Mouse (Mus musculus): ENCODE measurements around the gene Plch2. TPM values are rescaled to one million over a fixed set of nuclear protein-coding genes. Genes with fewer than 3 reads are reported as not detected.

Plch2 gene
- polyA plus RNA-seq, 1 experiment from 2014 or later: 27.4 TPM

- ATAC-seq (ENCODE audit: insufficient read depth, low FRiP score): no peak
- no peak overlapping the region for H3K9ac ChIP-seq (ENCODE audit: low read length)
- no peaks in the 10 kb centered on the region for H3K9me3 ChIP-seq (replicated peaks; ENCODE audit: control insufficient read depth, low read length)
- H3K27me3 ChIP-seq (ENCODE audit: control insufficient read depth, insufficient read depth, low read length): peaks cover 54% of the 10 kb centered on the region
- H3K4me1 ChIP-seq (ENCODE audit: control insufficient read depth, insufficient read depth, low read length): peaks cover 49% of the 10 kb centered on the region
- H3K4me2 ChIP-seq (ENCODE audit: low read depth, low read length): no peak overlapping the region
- no peak overlapping the region for H3K4me3 ChIP-seq (replicated peaks; ENCODE audit: low read length)
- H3K36me3 ChIP-seq (ENCODE audit: control insufficient read depth, insufficient read depth, low read length): no peaks in the 10 kb centered on the region
- no peak overlapping the region for H3K27ac ChIP-seq (ENCODE audit: low read length)
- 87% methylated on average over 7 of the region's 7 CpGs for WGBS
Measured at GRCm38 (mm10) chr4:154962683-154963082, 93.9 kb downstream of the Plch2 start.

GRCm38 (mm10) chr4:154961911-154962310 lies 94.7 kb downstream of the Plch2 start:
- Histone ChIP-seq H3K36me3 (ENCODE audit: control insufficient read depth, insufficient read depth, low read length) (no peaks in the 10 kb centered on the region), H3K4me1 (ENCODE audit: control insufficient read depth, insufficient read depth, low read length) (peaks cover 49% of the 10 kb centered on the region), H3K27ac (ENCODE audit: low read length) (no peak overlapping the region), H3K9me3 (replicated peaks; ENCODE audit: control insufficient read depth, low read length) (no peaks in the 10 kb centered on the region), H3K4me2 (ENCODE audit: low read depth, low read length) (peak overlapping the region; percentile 73), H3K4me3 (replicated peaks; ENCODE audit: low read length) (peak overlapping the region; percentile 45), H3K27me3 (ENCODE audit: control insufficient read depth, insufficient read depth, low read length) (peaks cover 61% of the 10 kb centered on the region), H3K9ac (ENCODE audit: low read length) (no peak overlapping the region)
- ATAC-seq (ENCODE audit: insufficient read depth, low FRiP score): no peak
- 28% methylated on average over 13 of the region's 13 CpGs for WGBS

GRCm38 (mm10) chr4:154961226-154961738 lies 95.3 kb downstream of the Plch2 start:
- Histone ChIP-seq H3K9ac (ENCODE audit: low read length) (peak overlapping the region; percentile 51), H3K27ac (ENCODE audit: low read length) (no peak overlapping the region), H3K27me3 (ENCODE audit: control insufficient read depth, insufficient read depth, low read length) (peaks cover 63% of the 10 kb centered on the region), H3K36me3 (ENCODE audit: control insufficient read depth, insufficient read depth, low read length) (no peaks in the 10 kb centered on the region), H3K4me2 (ENCODE audit: low read depth, low read length) (peak overlapping the region; percentile 73), H3K4me1 (ENCODE audit: control insufficient read depth, insufficient read depth, low read length) (peaks cover 49% of the 10 kb centered on the region), H3K4me3 (replicated peaks; ENCODE audit: low read length) (peak overlapping the region; percentile 45), H3K9me3 (replicated peaks; ENCODE audit: control insufficient read depth, low read length) (no peaks in the 10 kb centered on the region)
- no peak for ATAC-seq (ENCODE audit: insufficient read depth, low FRiP score)
- under 1% methylated on average over 47 of the region's 47 CpGs for WGBS

GRCm38 (mm10) chr4:154960690-154961225 lies 95.8 kb downstream of the Plch2 start, which contains the start of gene Hes5:
Gene Hes5 (plus strand): TSS chr4:154960923.
- peaks cover 44% of the 10 kb centered on the region for H3K4me1 ChIP-seq (ENCODE audit: control insufficient read depth, insufficient read depth, low read length)
- H3K27me3 ChIP-seq (ENCODE audit: control insufficient read depth, insufficient read depth, low read length): peaks cover 67% of the 10 kb centered on the region

GRCm38 (mm10) chr4:154960021-154960689 lies 96.4 kb downstream of the Plch2 start:
- Histone ChIP-seq H3K9me3 (replicated peaks; ENCODE audit: control insufficient read depth, low read length) (no peaks in the 10 kb centered on the region), H3K4me2 (ENCODE audit: low read depth, low read length) (peak overlapping the region; percentile 73), H3K36me3 (ENCODE audit: control insufficient read depth, insufficient read depth, low read length) (no peaks in the 10 kb centered on the region), H3K4me3 (replicated peaks; ENCODE audit: low read length) (peak overlapping the region; percentile 45), H3K4me1 (ENCODE audit: control insufficient read depth, insufficient read depth, low read length) (peaks cover 38% of the 10 kb centered on the region), H3K27me3 (ENCODE audit: control insufficient read depth, insufficient read depth, low read length) (peaks cover 70% of the 10 kb centered on the region), H3K27ac (ENCODE audit: low read length) (no peak overlapping the region), H3K9ac (ENCODE audit: low read length) (peak overlapping the region; percentile 51; the same call in 1 of the 2 replicates)
- no peak for ATAC-seq (ENCODE audit: insufficient read depth, low FRiP score)
- whole genome bisulfite sequencing: 29% methylated on average over 20 of the region's 20 CpGs

More at GRCm38 (mm10) chr4:154960690-154961225, 95.8 kb downstream of the Plch2 start, which contains the start of gene Hes5:
- no peak for ATAC-seq (ENCODE audit: insufficient read depth, low FRiP score)
- H3K9me3 ChIP-seq (replicated peaks; ENCODE audit: control insufficient read depth, low read length): no peaks in the 10 kb centered on the region
- peak within 1 kb of the TSS; percentile 73 for H3K4me2 ChIP-seq (ENCODE audit: low read depth, low read length)
- H3K27ac ChIP-seq (ENCODE audit: low read length): no peak within 1 kb of the TSS
- H3K9ac ChIP-seq (ENCODE audit: low read length): peak within 1 kb of the TSS; percentile 51
- no peaks in the 10 kb centered on the region for H3K36me3 ChIP-seq (ENCODE audit: control insufficient read depth, insufficient read depth, low read length)
- WGBS: under 1% methylated on average over 65 of the region's 65 CpGs
- peak within 1 kb of the TSS; percentile 45 for H3K4me3 ChIP-seq (replicated peaks; ENCODE audit: low read length)

GRCm38 (mm10) chr4:154958621-154959020 lies 98.0 kb downstream of the Plch2 start:
- Histone ChIP-seq H3K9me3 (replicated peaks; ENCODE audit: control insufficient read depth, low read length) (no peaks in the 10 kb centered on the region), H3K4me3 (replicated peaks; ENCODE audit: low read length) (no peak overlapping the region), H3K9ac (ENCODE audit: low read length) (no peak overlapping the region), H3K36me3 (ENCODE audit: control insufficient read depth, insufficient read depth, low read length) (no peaks in the 10 kb centered on the region), H3K4me2 (ENCODE audit: low read depth, low read length) (peak overlapping the region; percentile 34; the same call in 1 of the 2 replicates), H3K4me1 (ENCODE audit: control insufficient read depth, insufficient read depth, low read length) (peaks cover 33% of the 10 kb centered on the region), H3K27me3 (ENCODE audit: control insufficient read depth, insufficient read depth, low read length) (peaks cover 82% of the 10 kb centered on the region), H3K27ac (ENCODE audit: low read length) (no peak overlapping the region)
- 23% methylated on average over 8 of the region's 8 CpGs for whole genome bisulfite sequencing
- no peak for ATAC-seq (ENCODE audit: insufficient read depth, low FRiP score)

GRCm38 (mm10) chr4:154958171-154958570 lies 98.4 kb downstream of the Plch2 start:
- ATAC-seq (ENCODE audit: insufficient read depth, low FRiP score): no peak
- H3K9ac ChIP-seq (ENCODE audit: low read length): no peak overlapping the region
- H3K4me3 ChIP-seq (replicated peaks; ENCODE audit: low read length): no peak overlapping the region
- peak overlapping the region; percentile 34 for H3K4me2 ChIP-seq (ENCODE audit: low read depth, low read length)
- 4% methylated on average over 15 of the region's 15 CpGs for WGBS
- no peaks in the 10 kb centered on the region for H3K36me3 ChIP-seq (ENCODE audit: control insufficient read depth, insufficient read depth, low read length)
- H3K27me3 ChIP-seq (ENCODE audit: control insufficient read depth, insufficient read depth, low read length): peaks cover 85% of the 10 kb centered on the region
- no peak overlapping the region for H3K27ac ChIP-seq (ENCODE audit: low read length)
- no peaks in the 10 kb centered on the region for H3K9me3 ChIP-seq (replicated peaks; ENCODE audit: control insufficient read depth, low read length)
- peaks cover 28% of the 10 kb centered on the region for H3K4me1 ChIP-seq (ENCODE audit: control insufficient read depth, insufficient read depth, low read length)

- no peak overlapping the region for H3K4me2 ChIP-seq (ENCODE audit: low read depth, low read length)
- H3K4me3 ChIP-seq (replicated peaks; ENCODE audit: low read length): no peak overlapping the region
Measured at GRCm38 (mm10) chr4:154957289-154957993, 99.1 kb downstream of the Plch2 start.

GRCm38 (mm10) chr4:154956604-154957003 lies 100.0 kb downstream of the Plch2 start:
- Histone ChIP-seq H3K27me3 (ENCODE audit: control insufficient read depth, insufficient read depth, low read length) (peaks cover 85% of the 10 kb centered on the region), H3K27ac (ENCODE audit: low read length) (no peak overlapping the region), H3K4me1 (ENCODE audit: control insufficient read depth, insufficient read depth, low read length) (peaks cover 21% of the 10 kb centered on the region), H3K36me3 (ENCODE audit: control insufficient read depth, insufficient read depth, low read length) (no peaks in the 10 kb centered on the region), H3K4me3 (replicated peaks; ENCODE audit: low read length) (no peak overlapping the region), H3K9me3 (replicated peaks; ENCODE audit: control insufficient read depth, low read length) (no peaks in the 10 kb centered on the region), H3K9ac (ENCODE audit: low read length) (no peak overlapping the region), H3K4me2 (ENCODE audit: low read depth, low read length) (no peak overlapping the region)
- WGBS: 49% methylated on average over 9 of the region's 9 CpGs
- no peak for ATAC-seq (ENCODE audit: insufficient read depth, low FRiP score)

More at GRCm38 (mm10) chr4:154957289-154957993, 99.1 kb downstream of the Plch2 start:
- Histone ChIP-seq H3K27me3 (ENCODE audit: control insufficient read depth, insufficient read depth, low read length) (peaks cover 85% of the 10 kb centered on the region), H3K27ac (ENCODE audit: low read length) (no peak overlapping the region), H3K9ac (ENCODE audit: low read length) (no peak overlapping the region), H3K4me1 (ENCODE audit: control insufficient read depth, insufficient read depth, low read length) (peaks cover 26% of the 10 kb centered on the region), H3K36me3 (ENCODE audit: control insufficient read depth, insufficient read depth, low read length) (no peaks in the 10 kb centered on the region), H3K9me3 (replicated peaks; ENCODE audit: control insufficient read depth, low read length) (no peaks in the 10 kb centered on the region)
- ATAC-seq (ENCODE audit: insufficient read depth, low FRiP score): no peak
- 44% methylated on average over 13 of the region's 13 CpGs for WGBS

Data from stomach, embryonic 16.5 days (tissue).